Mouse (Mus musculus): ENCODE data around the gene Fuom.

- TF ChIP-seq GATA1 (IDR thresholded peaks at IDR 0.05; ENCODE audit: borderline replicate concordance, low read length) (no peak), FLI1 (IDR thresholded peaks at IDR 0.05; ENCODE audit: low read length) (no peak)
Measured at GRCm38 (mm10) chr7:140080503-140081156, 21.6 kb downstream of the Fuom start.
